ENCODE assay signal across 11 mouse cellular contexts in the genomic region with DNA sequence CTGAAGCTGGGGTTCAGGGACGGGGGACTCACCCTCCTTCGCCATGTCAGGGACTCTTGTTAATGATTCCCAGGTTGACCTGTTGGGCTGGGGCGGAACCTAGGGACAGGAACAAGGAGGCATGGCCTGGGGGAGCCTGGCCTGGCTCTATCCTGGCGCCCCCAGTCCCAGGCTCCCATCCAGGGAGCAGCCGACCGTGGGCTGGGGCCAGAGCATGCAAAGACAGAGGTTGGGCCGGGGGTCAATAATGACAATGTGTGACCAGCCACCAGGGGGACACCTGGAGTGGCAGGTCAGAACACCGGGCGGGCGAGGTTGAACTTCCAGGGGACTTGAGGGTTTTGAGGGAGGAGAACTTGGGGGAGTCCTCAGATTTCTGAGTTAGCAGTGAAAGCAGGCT. TPM values are rescaled to one million over a fixed set of nuclear protein-coding genes. Genes with fewer than 3 reads are reported as not detected.
DNase-seq lines count a peak whose midpoint lies in the region; ATAC-seq and TF ChIP-seq lines count a peak whose summit lies in the region.
"Had no signal": no experiment of that assay in that cellular context is flagged by ENCODE, and none has a peak within 500 bp of the region (broad histone marks: within the 10 kb centered on the region; RNA-seq: fewer than 3 reads in every experiment).

No protein-coding gene starts in this region.

- no peak for ATAC-seq in heart, embryonic 13.5 days (ENCODE audit: extremely low read depth, insufficient number of reproducible peaks, low FRiP score, low TSS enrichment)
- 0 out of 2 replicates have a peak, but pooled peaks have one; percentile 11 for ATAC-seq in embryonic facial prominence, embryonic 12.5 days (ENCODE audit: insufficient number of reproducible peaks, insufficient read depth, low FRiP score, low TSS enrichment)
- ATAC-seq in kidney, embryonic 15.5 days (replicated peaks; ENCODE audit: low FRiP score), result peak; percentile 34; the same call in 1 of the 2 replicates
- 0 out of 2 replicates have a peak, but pooled peaks have one; percentile 6 for ATAC-seq in liver, embryonic 14.5 days (ENCODE audit: insufficient read depth)

- H3K36me3 ChIP-seq in heart, embryonic 13.5 days, result no peaks in the 10 kb centered on the region
- H3K36me3 ChIP-seq in embryonic facial prominence, embryonic 12.5 days, result no peaks in the 10 kb centered on the region
- no peaks in the 10 kb centered on the region for H3K36me3 ChIP-seq in kidney, embryonic 15.5 days
- H3K36me3 ChIP-seq in liver, embryonic 14.5 days (replicated peaks; ENCODE audit: control insufficient read depth, insufficient read depth, low read depth), result no peaks in the 10 kb centered on the region
- H3K36me3 ChIP-seq: G1E had no signal

- no peak overlapping the region for H3K27ac ChIP-seq in heart, embryonic 13.5 days (replicated peaks)
- no peak overlapping the region for H3K27ac ChIP-seq in embryonic facial prominence, embryonic 12.5 days
- H3K27ac ChIP-seq in kidney, embryonic 15.5 days, result peak overlapping the region; percentile 82
- H3K27ac ChIP-seq in liver, embryonic 14.5 days, result no peak overlapping the region

- no peaks in the 10 kb centered on the region for H3K9me3 ChIP-seq in heart, embryonic 13.5 days
- no peaks in the 10 kb centered on the region for H3K9me3 ChIP-seq in embryonic facial prominence, embryonic 12.5 days
- H3K9me3 ChIP-seq in kidney, embryonic 15.5 days (replicated peaks), result no peaks in the 10 kb centered on the region
- no peaks in the 10 kb centered on the region for H3K9me3 ChIP-seq in liver, embryonic 14.5 days (ENCODE audit: control insufficient read depth, low read length)

- DNase-seq in heart, adult 8-10 months (ENCODE audit: low spot score), result no peak
- no peak for DNase-seq in liver, embryonic 14.5 days (ENCODE audit: low read depth in 3 of 3, low spot score in 3 of 3)
- no peak for DNase-seq in adrenal gland, adult 8-10 months
- no peak for DNase-seq in right cerebral cortex, adult 18-20 months
- DNase-seq in left cerebral cortex, postnatal 10 days (ENCODE audit: extremely low spot score in 1 of 2, low spot score in 2 of 2), result no peak
- DNase-seq: thymus, postnatal 25 days had no signal

- H3K4me1 ChIP-seq in heart, embryonic 13.5 days, result peaks cover 34% of the 10 kb centered on the region
- peaks cover 12% of the 10 kb centered on the region for H3K4me1 ChIP-seq in embryonic facial prominence, embryonic 12.5 days
- peaks cover 46% of the 10 kb centered on the region for H3K4me1 ChIP-seq in kidney, embryonic 15.5 days
- H3K4me1 ChIP-seq in liver, embryonic 14.5 days (replicated peaks; ENCODE audit: control insufficient read depth in 2 of 2, insufficient read depth in 2 of 2, low read length in 1 of 2), result peaks cover 0 to 19% of the 10 kb centered on the region in 2 experiments; a peak in 2 of 4 replicates

- no peak for TF ChIP-seq EP300 in liver, embryonic 14.5 days (IDR thresholded peaks at IDR 0.05; ENCODE audit: low read depth)

- 0 out of 2 replicates have a peak overlapping the region, but pooled peaks have one; percentile 48 for H3K4me2 ChIP-seq in heart, embryonic 13.5 days
- peak overlapping the region; percentile 26 for H3K4me2 ChIP-seq in embryonic facial prominence, embryonic 12.5 days (replicated peaks)
- H3K4me2 ChIP-seq in kidney, embryonic 15.5 days, result peak overlapping the region; percentile 52
- peak overlapping the region; percentile 47 for H3K4me2 ChIP-seq in liver, embryonic 14.5 days (ENCODE audit: low read depth)

- WGBS in heart, embryonic 13.5 days, result 62% methylated on average over 10 of the region's 10 CpGs
- WGBS in embryonic facial prominence, embryonic 12.5 days, result 49% methylated on average over 10 of the region's 10 CpGs
- 50% methylated on average over 10 of the region's 10 CpGs for WGBS in kidney, embryonic 15.5 days
- WGBS in liver, embryonic 14.5 days (ENCODE audit: insufficient replicate concordance), result 49% methylated on average over 10 of the region's 10 CpGs

- intact Hi-C loops in left cerebral cortex, postnatal 10 days (cut with DNase I), result no loop called here

- no peak overlapping the region for H3K9ac ChIP-seq in heart, embryonic 13.5 days
- H3K9ac ChIP-seq in embryonic facial prominence, embryonic 12.5 days, result no peak overlapping the region
- H3K9ac ChIP-seq in kidney, embryonic 15.5 days, result peak overlapping the region; percentile 19; the same call in 1 of the 2 replicates
- no peak overlapping the region for H3K9ac ChIP-seq in liver, embryonic 14.5 days (replicated peaks)

- H3K27me3 ChIP-seq in heart, embryonic 13.5 days (replicated peaks), result no peaks in the 10 kb centered on the region
- H3K27me3 ChIP-seq in embryonic facial prominence, embryonic 12.5 days, result 0 out of 2 replicates have a peak, but pooled peaks cover 3% of the 10 kb centered on the region
- no peaks in the 10 kb centered on the region for H3K27me3 ChIP-seq in kidney, embryonic 15.5 days
- H3K27me3 ChIP-seq in liver, embryonic 14.5 days (ENCODE audit: control insufficient read depth, insufficient read depth, low read length), result no peaks in the 10 kb centered on the region

- no peak overlapping the region for H3K4me3 ChIP-seq in heart, embryonic 13.5 days
- no peak overlapping the region for H3K4me3 ChIP-seq in embryonic facial prominence, embryonic 12.5 days
- peak overlapping the region; percentile 33 for H3K4me3 ChIP-seq in kidney, embryonic 15.5 days (replicated peaks)
- H3K4me3 ChIP-seq in liver, embryonic 14.5 days (ENCODE audit: insufficient read depth in 1 of 2, low read depth in 2 of 2, low read length in 2 of 2), result peak overlapping the region; percentile 39 to 46

- peak; percentile 46 for TF ChIP-seq CTCF in liver, embryonic 14.5 days (IDR thresholded peaks at IDR 0.05; ENCODE audit: low read depth)

RNA-seq across cellular contexts. Expression of gene Hpn, which starts 0.4 kb away (rescaled TPM):
- 2.4 and 3.6 TPM in 2 replicates for polyA plus RNA-seq in heart, embryonic 13.5 days (2015; fragmentation: Nextera tagmentation; extraction: Ambion mirVana)
- 1 to 10 TPM; 2.2 to 3.7 (median 2.6) TPM for total RNA-seq in heart, adult 8-10 months (2022)
- 3.7 and 4.2 TPM in 2 replicates for polyA plus RNA-seq in embryonic facial prominence, embryonic 12.5 days (2016; fragmentation: Nextera tagmentation; extraction: Ambion mirVana)
- polyA plus RNA-seq in kidney, embryonic 15.5 days (2015; fragmentation: Nextera tagmentation; extraction: Ambion mirVana), result 40.6 and 45.0 TPM in 2 replicates
- 44.7 and 48.0 TPM in 2 replicates for polyA plus RNA-seq in liver, embryonic 14.5 days (2012; rRNA removed)
- 43.3 and 44.8 TPM in 2 replicates for polyA plus RNA-seq in liver, embryonic 14.5 days (2014; fragmentation: Nextera tagmentation; extraction: Ambion mirVana)
- 1 to 10 TPM in 3 of 4 experiments, under 1 TPM in 1; 0.26 to 1.5 (median 1.2) TPM for total RNA-seq in adrenal gland, adult 8-10 months (2022)
- total RNA-seq in left cerebral cortex, postnatal 10 days (2021), result 1 to 10 TPM; 1.2 to 1.9 TPM
- polyA plus RNA-seq: G1E had no signal

RNA-seq across cellular contexts. Expression of gene Scn1b, which starts 12.2 kb away (rescaled TPM):
- polyA plus RNA-seq in heart, embryonic 13.5 days (2015; fragmentation: Nextera tagmentation; extraction: Ambion mirVana), result 2.5 and 3.1 TPM in 2 replicates
- 10 to 100 TPM; 36.1 to 54.8 (median 38.3) TPM for total RNA-seq in heart, adult 8-10 months (2022)
- 4.5 and 5.1 TPM in 2 replicates for polyA plus RNA-seq in embryonic facial prominence, embryonic 12.5 days (2016; fragmentation: Nextera tagmentation; extraction: Ambion mirVana)
- polyA plus RNA-seq in kidney, embryonic 15.5 days (2015; fragmentation: Nextera tagmentation; extraction: Ambion mirVana), result 1.4 and 2.0 TPM in 2 replicates
- polyA plus RNA-seq in liver, embryonic 14.5 days (2012; rRNA removed), result 0.97 and 1.0 TPM in 2 replicates
- polyA plus RNA-seq in liver, embryonic 14.5 days (2014; fragmentation: Nextera tagmentation; extraction: Ambion mirVana), result 0.45 and 0.52 TPM in 2 replicates
- total RNA-seq in adrenal gland, adult 8-10 months (2022), result 10 to 100 TPM; 14.2 to 27.2 (median 18.9) TPM
- total RNA-seq in left cerebral cortex, postnatal 10 days (2021), result 100 to 1,000 TPM; 176 to 205 TPM
- total RNA-seq: G1E had no signal
- polyA plus RNA-seq: G1E had no signal

RNA-seq across cellular contexts. Expression of gene Fxyd3, which starts 38.1 kb away (rescaled TPM):
- 2.0 and 2.2 TPM in 2 replicates for polyA plus RNA-seq in heart, embryonic 13.5 days (2015; fragmentation: Nextera tagmentation; extraction: Ambion mirVana)
- 1 to 10 TPM in 2 of 4 experiments, under 1 TPM in 2; 0.71 to 4.8 (median 1.6) TPM for total RNA-seq in heart, adult 8-10 months (2022)
- 16.6 and 19.2 TPM in 2 replicates for polyA plus RNA-seq in embryonic facial prominence, embryonic 12.5 days (2016; fragmentation: Nextera tagmentation; extraction: Ambion mirVana)
- 14.3 and 14.8 TPM in 2 replicates for polyA plus RNA-seq in kidney, embryonic 15.5 days (2015; fragmentation: Nextera tagmentation; extraction: Ambion mirVana)
- polyA plus RNA-seq in liver, embryonic 14.5 days (2012; rRNA removed), result 0.52 and 0.54 TPM in 2 replicates
- 0.47 and 0.86 TPM in 2 replicates for polyA plus RNA-seq in liver, embryonic 14.5 days (2014; fragmentation: Nextera tagmentation; extraction: Ambion mirVana)
- 1 to 10 TPM in 1 of 4 experiments, under 1 TPM in 3; 0.73 to 1.3 (median 0.86) TPM for total RNA-seq in adrenal gland, adult 8-10 months (2022)
- not detected for total RNA-seq in left cerebral cortex, postnatal 10 days (2021)
- total RNA-seq: monocyte, adult 5-6 weeks had no signal
- polyA plus RNA-seq: G1E had no signal

RNA-seq across cellular contexts. Expression of gene Gramd1a, which starts 41.0 kb away (rescaled TPM):
- 50.3 and 51.8 TPM in 2 replicates for polyA plus RNA-seq in heart, embryonic 13.5 days (2015; fragmentation: Nextera tagmentation; extraction: Ambion mirVana)
- 10 to 100 TPM; 26.6 to 42.2 (median 33.0) TPM for total RNA-seq in heart, adult 8-10 months (2022)
- 97.4 and 109 TPM in 2 replicates for polyA plus RNA-seq in embryonic facial prominence, embryonic 12.5 days (2016; fragmentation: Nextera tagmentation; extraction: Ambion mirVana)
- polyA plus RNA-seq in kidney, embryonic 15.5 days (2015; fragmentation: Nextera tagmentation; extraction: Ambion mirVana), result 60.6 and 69.5 TPM in 2 replicates
- 19.1 and 19.4 TPM in 2 replicates for polyA plus RNA-seq in liver, embryonic 14.5 days (2012; rRNA removed)
- 8.0 and 8.5 TPM in 2 replicates for polyA plus RNA-seq in liver, embryonic 14.5 days (2014; fragmentation: Nextera tagmentation; extraction: Ambion mirVana)
- total RNA-seq in adrenal gland, adult 8-10 months (2022), result 10 to 100 TPM; 37.7 to 65.1 (median 55.4) TPM
- total RNA-seq in left cerebral cortex, postnatal 10 days (2021), result 100 to 1,000 TPM; 131 to 138 TPM

RNA-seq across cellular contexts. Expression of gene Lgi4, which starts 55.5 kb away (rescaled TPM):
- polyA plus RNA-seq in heart, embryonic 13.5 days (2015; fragmentation: Nextera tagmentation; extraction: Ambion mirVana), result 0.19 and 0.21 TPM in 2 replicates
- total RNA-seq in heart, adult 8-10 months (2022), result 1 to 10 TPM; 2.6 to 3.8 (median 3.4) TPM
- polyA plus RNA-seq in embryonic facial prominence, embryonic 12.5 days (2016; fragmentation: Nextera tagmentation; extraction: Ambion mirVana), result 1.5 and 2.0 TPM in 2 replicates
- polyA plus RNA-seq in kidney, embryonic 15.5 days (2015; fragmentation: Nextera tagmentation; extraction: Ambion mirVana), result 0.34 and 0.44 TPM in 2 replicates
- 0.04 and 0.16 TPM in 2 replicates for polyA plus RNA-seq in liver, embryonic 14.5 days (2012; rRNA removed)
- 0.10 TPM in 1 of 2 replicates, not detected in the other for polyA plus RNA-seq in liver, embryonic 14.5 days (2014; fragmentation: Nextera tagmentation; extraction: Ambion mirVana)
- total RNA-seq in adrenal gland, adult 8-10 months (2022), result 1 to 10 TPM; 2.8 to 8.8 (median 4.2) TPM
- total RNA-seq in left cerebral cortex, postnatal 10 days (2021), result 1 to 10 TPM; 9.0 to 9.2 TPM
- polyA plus RNA-seq: G1E had no signal

Comparison
In these comparisons a context has a peak if more than half of its experiments do, and no peak if none do; other contexts are left out.
1. H3K4me3 ChIP-seq: peak in kidney, embryonic 15.5 days (single experiment) and liver, embryonic 14.5 days (2 of 2); none in heart, embryonic 13.5 days (single experiment) and embryonic facial prominence, embryonic 12.5 days (single experiment).
2. Peak in every context shown above with its lines, with median percentiles within 50 percentile points of each other: H3K4me2 ChIP-seq.